Mouse (Mus musculus): ENCODE measurements around the gene Gm3139. TPM values are rescaled to one million over a fixed set of nuclear protein-coding genes. Genes with fewer than 3 reads are reported as not detected.
"Not testable (repeated sequence)": the region's sequence is repeated elsewhere in the genome, so short reads cannot be mapped to it uniquely, and the experiment has no call there.

The Gm3139 gene
- polyA plus RNA-seq (2014; fragmentation: Nextera tagmentation; extraction: Ambion mirVana), result not detected in 2 replicates

DNA sequence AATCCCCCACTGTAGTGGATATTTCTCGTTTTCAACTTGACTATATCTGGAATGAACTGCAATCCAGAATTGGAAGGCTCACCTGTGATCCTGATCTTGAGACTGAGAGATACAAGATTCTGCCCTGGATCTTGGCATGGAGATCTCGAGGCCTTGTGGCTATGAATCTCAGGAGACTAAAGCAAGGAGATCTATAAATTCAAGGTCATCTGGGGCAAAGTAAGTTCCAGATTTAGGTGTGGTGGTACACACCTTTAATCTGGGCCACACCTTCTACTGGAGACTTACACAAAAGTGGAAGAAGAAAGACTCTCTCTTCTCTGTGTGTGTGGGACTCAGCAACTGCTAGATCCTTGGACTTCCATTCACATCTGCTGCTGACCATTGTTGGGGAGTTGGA, at the start of gene Gm3139:
TSS of gene Gm3139 (plus strand) at position 301 of the 400 bp plus-strand sequence.
- H3K9ac ChIP-seq (ENCODE audit: low read length); H3K27me3 ChIP-seq (replicated peaks; ENCODE audit: control insufficient read depth, insufficient read depth, low read length); DNase-seq (ENCODE audit: low spot score); H3K4me2 ChIP-seq (ENCODE audit: low read length); H3K9me3 ChIP-seq (ENCODE audit: control insufficient read depth, low read length); H3K27ac ChIP-seq (ENCODE audit: low read depth); ATAC-seq (replicated peaks; ENCODE audit: low FRiP score, low TSS enrichment, low read depth); H3K36me3 ChIP-seq (ENCODE audit: control insufficient read depth, insufficient read depth, low read length); H3K4me3 ChIP-seq (ENCODE audit: low read depth, low read length); H3K4me1 ChIP-seq (replicated peaks; ENCODE audit: control insufficient read depth, insufficient read depth, low read length): not testable (repeated sequence)
- no CpG with 5 or more reads among the region's 2 CpGs for WGBS

Other genes with a start within 250 kb of the Gm3139 start
- not detected in 2 replicates for gene A430089I19Rik, start 219.5 kb upstream of the Gm3139 start, polyA plus RNA-seq (2014; fragmentation: Nextera tagmentation; extraction: Ambion mirVana)
- gene Gm6502, start 211.9 kb upstream of the Gm3139 start, polyA plus RNA-seq (2014; fragmentation: Nextera tagmentation; extraction: Ambion mirVana), result not detected in 2 replicates
- not detected in 2 replicates for gene AA792892, start 186.5 kb upstream of the Gm3139 start, polyA plus RNA-seq (2014; fragmentation: Nextera tagmentation; extraction: Ambion mirVana)
- not detected in 2 replicates for gene Gm7682, start 80.5 kb upstream of the Gm3139 start, polyA plus RNA-seq (2014; fragmentation: Nextera tagmentation; extraction: Ambion mirVana)
- gene Gm3147, start 90.1 kb downstream of the Gm3139 start, polyA plus RNA-seq (2014; fragmentation: Nextera tagmentation; extraction: Ambion mirVana), result not detected in 2 replicates
- gene Gm6509, start 97.7 kb downstream of the Gm3139 start, polyA plus RNA-seq (2014; fragmentation: Nextera tagmentation; extraction: Ambion mirVana), result not detected in 2 replicates
- not detected in 2 replicates for gene Gm6205, start 122.1 kb downstream of the Gm3139 start, polyA plus RNA-seq (2014; fragmentation: Nextera tagmentation; extraction: Ambion mirVana)